Mouse (Mus musculus): ENCODE measurements around the gene Prmt7.

- TF ChIP-seq CTCF (conservative IDR thresholded peaks at IDR 0.05; ENCODE audit: insufficient read depth, insufficient read length, low read depth, low read length) = no peak
- TF ChIP-seq POLR2A (IDR thresholded peaks at IDR 0.05; ENCODE audit: low read depth, low read length) = no peak
These were observed 50.2 kb downstream of the Prmt7 start for GRCm38 (mm10) chr8:106260894-106261293.
